Mouse (Mus musculus): ENCODE data around the gene Oosp2.

Gene Oosp2

DNA sequence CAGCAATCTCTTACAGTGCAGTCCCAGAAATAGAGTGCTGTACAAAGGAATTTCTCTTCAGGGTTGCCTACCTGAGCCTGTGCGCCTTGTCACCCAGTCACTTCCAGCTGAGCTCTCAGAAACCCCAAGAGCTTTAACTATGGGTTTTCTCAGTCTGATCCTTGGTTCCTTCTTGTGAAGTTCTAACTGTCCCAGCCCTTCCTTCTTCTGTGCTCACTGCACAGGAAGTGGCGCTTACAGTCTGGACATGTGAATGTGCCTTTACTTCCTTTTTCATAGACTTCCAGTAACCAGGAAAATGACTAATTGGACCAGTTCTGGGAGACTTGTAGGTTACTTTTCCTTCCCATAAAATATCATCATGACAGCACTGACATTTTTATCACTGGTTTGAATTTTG, 55.8 kb downstream of the Oosp2 start, which contains the start of gene Ms4a6d:
TSS of gene Ms4a6d (minus strand) at position 247 of the 400 bp plus-strand sequence.
- no peak for DNase-seq (ENCODE audit: low spot score)

DNA sequence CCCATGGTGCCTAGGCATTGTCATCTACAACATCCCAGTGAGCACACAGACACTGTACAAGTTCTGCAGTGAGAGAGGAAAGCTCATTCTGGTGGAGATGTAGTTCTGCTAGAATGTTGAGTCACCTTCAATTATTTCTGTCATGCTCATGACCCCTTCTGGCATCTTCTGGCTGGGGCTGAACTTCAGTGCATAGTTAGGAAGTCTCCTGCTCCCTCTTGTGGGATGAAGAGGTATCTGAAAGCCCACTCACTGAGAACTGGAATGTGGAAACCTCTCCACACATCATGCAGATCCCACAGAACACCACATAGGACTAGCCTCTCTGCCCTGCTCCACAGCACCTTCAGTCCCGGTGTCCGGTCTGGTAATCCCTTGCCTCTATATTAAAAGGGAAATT, 58.3 kb downstream of the Oosp2 start:
- no peak for DNase-seq (ENCODE audit: low spot score)

DNA sequence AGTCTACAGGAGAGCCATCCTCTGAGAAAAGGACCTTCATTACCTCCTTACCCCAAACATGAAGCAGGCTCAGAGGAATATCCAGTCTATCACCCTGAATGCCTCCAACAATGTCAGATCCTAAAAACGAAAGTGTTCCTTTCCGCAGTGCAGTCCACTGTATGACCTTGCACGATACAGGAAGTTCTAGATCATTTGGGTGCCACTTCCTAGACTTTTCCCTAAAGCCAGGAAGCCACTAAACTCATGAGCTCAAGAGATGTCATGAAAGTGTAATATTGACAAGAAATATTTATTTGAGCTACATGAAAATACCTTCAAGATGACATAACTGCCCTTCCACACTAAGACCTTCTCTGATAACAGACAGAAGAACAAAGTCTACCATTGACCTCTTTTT, 59.0 kb downstream of the Oosp2 start:
- DNase-seq (ENCODE audit: low spot score), result no peak
